Mouse (Mus musculus) cerebellum, postnatal 14 days (tissue): ENCODE data around the gene Foxs1.

Experiments
- DNase-seq, 2 experiments: peaks; one replicate each; pipeline ENCODE4 v3.0.0; 2021; ENCODE audit warnings: mixed read lengths in 2 of 2

Foxs1 gene

DNA sequence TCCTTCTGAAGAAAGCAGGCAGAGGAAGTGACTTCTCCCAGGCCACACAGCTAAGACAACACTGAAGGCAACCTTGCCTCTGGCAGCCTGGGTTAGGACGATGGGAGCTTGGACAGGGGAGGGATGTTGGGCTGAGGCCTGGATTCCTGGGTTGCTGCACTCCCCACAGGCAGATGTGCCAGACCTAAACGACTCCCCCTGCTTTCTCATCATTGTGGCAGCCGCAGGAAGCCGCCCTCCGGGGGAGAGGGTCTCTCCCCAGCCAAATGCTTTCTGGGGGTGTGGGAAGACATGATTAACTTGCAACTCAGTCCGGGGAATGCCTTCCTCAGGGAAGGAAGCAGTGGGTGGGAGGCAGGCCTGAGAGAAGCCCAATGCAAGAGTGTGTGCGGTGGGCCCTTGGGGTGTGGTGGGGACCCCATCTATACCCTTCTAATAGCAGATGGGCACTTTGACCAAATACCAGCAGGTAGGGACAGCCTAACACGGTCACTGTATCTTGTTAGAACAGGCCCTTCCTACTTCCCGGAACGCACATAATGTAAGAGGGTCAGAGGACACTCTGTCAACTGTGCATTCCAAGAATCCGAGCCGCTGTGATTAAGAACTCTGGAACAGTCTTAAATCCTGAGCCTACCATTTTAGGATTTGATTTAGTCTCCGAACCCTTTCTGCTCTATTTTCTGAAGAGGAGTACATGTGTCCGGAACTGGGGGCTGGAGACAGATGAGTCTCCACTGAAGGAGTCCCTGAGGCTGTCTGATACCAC, 4.6 kb downstream of the Foxs1 start:
- DNase-seq, result no peak

DNA sequence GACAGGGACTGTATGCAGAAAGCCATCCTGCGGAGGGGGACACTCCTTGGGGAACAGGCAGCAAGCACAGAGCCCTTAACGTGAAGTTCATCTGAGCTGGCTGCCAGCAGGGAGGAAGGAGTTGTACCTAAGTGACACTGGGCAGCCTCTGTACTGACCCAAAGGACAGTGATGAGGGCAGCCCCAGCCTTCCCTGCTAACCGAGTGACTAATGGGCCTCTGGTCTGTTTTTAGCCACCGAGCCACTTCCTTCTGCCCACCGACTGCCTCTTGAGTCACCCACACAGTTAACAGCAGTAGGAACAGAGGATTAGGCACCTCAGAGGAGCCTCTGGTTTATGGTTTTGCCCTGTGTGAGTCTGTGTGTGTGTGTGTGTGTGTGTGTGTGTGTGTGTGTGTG, 5.6 kb downstream of the Foxs1 start:
- no peak for DNase-seq

DNA sequence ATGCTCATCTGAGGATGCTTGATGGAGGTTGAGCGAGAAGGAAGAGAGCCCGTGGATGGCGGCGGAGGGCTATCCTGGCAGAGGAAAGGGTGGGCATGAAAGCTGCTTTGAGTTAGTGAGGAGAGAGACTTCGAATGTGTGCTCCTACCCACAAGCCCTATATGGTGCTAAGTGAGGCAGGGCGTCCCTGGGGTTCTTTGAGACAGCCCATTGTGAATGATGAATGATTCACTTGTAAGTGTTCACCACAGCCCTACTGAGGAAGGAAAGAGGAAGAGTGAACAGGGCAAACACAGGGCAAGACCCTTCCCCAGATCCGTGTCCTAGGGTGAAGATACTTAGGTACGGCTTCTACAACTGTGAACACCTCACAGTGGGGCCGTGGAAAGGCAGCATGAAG, 6.1 kb downstream of the Foxs1 start:
- DNase-seq, result no peak

DNA sequence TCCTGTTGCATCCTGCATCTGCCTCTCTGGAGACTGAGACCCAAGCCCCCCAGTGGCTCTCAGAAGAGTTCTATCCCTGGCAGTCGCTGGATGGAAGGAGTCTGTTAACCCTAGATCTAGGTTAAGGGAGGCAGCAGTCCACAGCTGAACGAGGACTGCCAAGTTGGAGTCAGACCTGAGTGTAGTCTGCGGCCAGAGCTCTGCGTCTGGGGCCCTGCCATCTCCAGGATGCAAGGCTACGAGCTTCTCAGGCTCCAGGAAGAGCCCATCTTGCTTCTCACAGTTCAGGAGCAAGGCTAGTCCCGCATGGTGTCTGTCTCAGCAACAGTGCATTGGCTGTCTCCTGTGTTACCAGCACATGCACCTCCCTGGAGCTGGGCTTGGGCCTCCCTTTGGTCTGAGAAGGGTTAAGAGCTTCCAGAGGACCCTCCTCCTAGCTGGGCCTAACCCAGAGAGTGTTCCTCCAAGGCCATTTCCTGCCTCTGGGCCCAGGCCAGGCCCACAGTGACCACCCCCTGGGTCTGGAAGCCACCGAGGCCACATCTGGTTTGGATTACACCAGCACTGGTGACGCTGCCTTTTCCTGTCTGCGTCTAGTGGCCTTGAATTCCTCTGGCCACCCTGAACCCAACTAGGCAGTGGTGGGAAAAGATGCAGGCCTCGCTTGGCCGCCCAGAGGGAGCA, 7.7 kb downstream of the Foxs1 start:
- DNase-seq, result no peak

DNA sequence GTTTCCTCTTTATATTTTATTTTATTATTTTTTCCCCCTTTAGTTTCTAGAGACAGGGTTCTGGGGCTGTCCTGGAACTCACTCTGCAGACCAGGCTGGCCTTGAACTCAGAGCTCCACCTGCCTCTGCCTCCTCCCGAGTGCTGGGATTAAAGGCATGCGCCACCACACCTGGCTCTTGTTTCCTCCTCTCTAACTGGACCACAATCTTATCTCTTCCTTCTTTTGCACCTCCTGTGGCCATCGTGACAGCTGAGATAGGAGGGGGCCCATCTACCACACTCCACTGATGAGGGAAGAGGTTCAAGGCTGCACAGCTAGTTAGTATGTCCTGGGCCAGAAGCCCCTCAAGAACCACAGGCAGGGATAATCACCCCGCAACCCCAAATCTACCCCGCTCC, 8.5 kb downstream of the Foxs1 start:
- no peak for DNase-seq

DNA sequence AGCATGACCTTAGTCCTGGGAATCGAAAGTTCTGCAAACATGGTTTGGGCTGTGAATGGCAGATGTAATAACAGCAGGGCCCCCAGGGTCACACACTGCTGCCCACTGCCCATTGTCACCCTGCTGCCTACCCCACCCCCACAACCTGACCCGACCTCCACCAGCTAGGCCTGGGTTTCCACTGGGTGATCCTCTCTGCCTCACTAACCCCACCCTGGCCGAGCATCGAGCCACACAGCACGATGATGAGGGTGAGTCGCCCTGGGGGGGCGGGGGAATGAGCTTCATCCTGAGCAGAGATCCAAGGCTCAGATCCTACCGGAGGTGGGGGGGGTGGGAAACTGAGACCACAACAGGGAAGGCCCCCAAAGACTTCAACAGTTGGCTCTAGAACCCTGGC, 8.9 kb downstream of the Foxs1 start:
- DNase-seq, result no peak

DNA sequence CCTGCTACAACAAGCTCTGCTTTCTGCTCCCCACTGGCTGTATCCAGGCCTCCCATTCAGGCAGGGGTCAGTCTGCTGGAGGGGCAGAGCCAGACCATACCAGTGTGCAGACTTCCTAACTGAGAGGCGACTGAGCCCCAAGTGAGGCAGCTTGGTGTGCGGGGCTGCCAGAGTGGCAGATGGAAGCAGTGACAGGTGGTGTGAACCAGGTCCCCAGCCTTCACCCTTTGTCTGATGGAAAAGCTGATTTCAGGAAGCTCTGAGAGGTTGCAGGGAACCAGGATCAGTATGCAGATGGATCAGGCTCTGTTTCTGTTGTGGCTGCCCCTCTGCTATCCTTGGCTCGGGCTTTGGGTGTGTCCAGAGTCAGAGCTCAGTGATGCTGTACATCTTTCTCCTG, 9.4 kb downstream of the Foxs1 start:
- DNase-seq, result peak; percentile 63 to 68

DNA sequence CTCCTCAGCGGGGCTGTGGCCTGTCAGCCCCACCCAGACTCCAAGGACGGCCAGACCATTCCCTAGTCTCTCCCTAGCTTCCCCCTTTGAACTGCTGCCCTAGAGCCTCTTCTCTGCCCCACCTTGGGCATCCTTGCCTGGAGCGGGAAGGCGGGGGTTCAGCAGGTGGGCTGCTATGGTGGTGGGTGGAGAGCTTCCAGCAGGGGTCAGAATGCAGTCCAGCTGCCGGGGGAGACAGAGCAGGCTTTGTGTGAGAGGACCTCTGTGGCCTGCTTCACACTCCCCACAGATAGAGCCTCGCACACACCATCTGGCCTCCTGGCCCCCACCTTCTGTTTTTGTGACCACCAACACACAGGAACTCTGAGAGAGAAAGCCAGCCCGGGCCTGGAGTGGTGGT, 10.6 kb downstream of the Foxs1 start:
- DNase-seq, result peak in 1 of 2 experiments; percentile 46

DNA sequence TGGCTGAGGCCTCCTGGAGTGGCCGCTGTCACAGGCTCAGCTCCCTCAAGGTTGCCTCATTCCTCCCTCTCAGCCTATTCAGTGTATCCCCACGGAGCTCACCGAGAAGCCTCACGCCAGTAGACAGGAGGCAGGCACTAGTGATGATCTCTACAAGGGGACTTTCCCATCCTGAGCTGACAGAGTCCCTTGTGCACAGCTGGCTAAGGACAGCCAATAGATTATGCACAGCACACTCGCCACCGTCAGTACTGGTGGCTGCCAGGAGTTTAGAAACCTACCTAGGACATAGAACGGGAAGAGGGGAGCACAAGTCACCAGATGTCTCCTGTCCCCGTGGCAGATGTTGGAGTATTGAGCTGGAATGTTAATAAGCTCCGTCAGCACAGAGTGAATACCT, 15.3 kb downstream of the Foxs1 start:
- DNase-seq, result no peak

DNA sequence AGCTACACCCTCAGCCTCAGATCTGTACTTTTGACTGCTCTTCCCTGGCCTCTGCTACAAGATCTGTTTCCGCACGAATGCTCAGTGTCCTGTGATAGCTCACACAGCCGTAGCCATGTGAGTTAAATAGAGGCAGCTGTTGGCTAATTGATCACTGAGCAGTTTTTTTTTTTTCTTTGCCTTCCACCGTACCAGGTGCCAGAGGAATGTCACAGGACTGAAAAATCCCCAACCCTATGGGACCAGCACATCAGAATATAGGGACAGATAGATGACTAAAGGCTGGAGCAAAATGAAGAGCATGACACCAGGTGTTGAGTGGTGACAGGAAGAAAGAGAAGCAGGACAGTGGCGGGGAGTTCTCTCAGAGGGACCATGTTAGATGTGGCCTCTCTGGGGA, 16.9 kb downstream of the Foxs1 start:
- no peak for DNase-seq

DNA sequence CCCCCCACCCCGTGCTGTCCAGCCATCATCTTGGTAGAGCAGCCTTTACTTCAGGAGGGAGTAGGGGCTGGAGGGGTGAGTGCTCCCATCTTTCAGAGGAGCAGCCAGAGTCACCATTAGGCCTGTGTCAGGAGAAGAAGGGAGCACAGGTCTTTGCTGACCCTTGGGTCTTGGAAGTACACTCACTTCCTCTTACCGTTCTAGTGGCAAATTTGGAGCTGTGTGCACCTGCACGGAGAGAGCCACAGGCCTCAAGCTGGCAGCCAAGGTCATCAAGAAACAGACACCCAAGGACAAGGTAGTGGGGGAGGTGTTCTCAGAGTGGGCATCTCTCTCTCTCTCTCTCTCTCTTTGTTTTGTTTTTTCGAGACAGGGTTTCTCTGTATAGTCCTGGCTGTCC, 17.6 kb downstream of the Foxs1 start:
- DNase-seq, result no peak

DNA sequence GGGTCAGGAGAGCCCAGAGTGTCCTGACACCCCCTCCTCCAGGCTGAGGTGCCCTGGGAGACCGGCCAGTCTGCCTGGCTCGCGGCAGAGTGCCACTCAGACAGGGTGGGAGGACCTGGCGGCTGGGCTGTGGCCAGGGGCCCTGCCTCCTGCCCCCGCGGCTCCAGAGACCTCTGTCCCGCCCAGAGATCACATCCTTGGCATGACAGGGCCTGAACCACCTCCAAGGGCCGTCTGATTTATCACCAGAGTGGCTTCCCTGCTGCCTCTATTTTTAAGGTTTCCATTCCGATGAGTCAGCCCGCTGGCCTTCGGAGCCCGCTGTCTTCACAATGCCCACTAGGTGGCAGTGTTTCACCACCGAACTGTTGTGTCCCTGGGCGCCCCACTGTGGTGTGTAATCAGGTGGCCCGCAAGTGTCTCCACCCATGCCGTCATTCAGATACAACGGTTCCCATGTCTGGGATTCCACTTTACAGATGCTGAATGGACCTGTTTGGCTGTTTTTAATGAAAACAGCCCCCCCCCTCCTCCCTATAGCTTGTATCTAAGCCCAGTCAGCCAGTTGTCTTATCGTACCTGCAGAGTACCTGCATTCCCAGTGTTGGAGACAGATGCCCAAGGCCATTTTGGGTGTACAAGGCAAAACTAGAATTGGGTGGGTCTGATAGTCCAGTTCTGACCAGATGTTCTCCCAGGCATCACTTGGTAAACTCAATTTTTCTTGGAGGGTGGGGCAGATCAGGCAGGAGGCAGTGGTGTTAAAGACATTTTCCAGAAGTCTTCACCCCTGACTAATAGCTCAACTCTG, 18.5 kb downstream of the Foxs1 start:
- DNase-seq, result peak; percentile 96 to 97

DNA sequence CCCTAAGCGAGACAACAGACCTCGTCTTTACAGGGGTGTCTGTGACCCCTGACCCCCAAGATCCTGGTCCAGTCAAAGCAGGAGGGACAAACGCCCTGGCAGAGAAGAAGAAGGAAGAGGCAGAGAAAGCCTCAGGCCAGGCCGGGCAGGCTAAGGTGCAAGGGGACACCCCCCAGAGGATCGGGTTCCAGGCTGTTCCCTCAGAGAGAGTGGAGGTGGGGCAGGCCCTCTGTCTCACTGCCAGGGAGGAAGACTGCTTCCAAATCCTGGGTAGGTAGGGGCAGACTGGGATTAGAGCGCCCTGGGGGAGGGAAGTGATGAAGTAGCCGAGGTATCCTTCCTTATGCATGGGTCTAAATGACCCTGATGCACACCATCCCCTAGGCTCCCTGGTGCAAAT, 19.5 kb downstream of the Foxs1 start:
- no peak for DNase-seq

DNA sequence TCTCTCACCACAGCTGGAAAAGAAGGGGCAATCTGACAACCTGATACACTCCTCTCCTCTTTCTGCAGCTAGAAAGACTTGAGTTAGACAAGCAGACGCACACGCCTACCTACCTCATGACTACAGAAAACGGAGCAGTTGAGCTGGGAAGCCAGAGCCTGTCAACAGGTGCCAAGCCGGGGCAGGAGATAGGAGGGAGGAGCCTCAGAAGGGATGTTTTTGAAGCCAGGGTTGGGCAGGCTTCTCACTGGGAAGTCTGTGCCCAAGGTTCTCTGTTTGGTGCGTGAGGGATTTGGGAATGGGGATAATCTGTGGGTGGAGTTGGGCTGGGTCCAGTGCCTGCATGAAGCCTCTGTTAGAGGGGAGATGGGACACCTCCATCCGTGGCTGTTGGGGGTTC, 21.6 kb downstream of the Foxs1 start:
- peak; percentile 6 to 53 for DNase-seq

DNA sequence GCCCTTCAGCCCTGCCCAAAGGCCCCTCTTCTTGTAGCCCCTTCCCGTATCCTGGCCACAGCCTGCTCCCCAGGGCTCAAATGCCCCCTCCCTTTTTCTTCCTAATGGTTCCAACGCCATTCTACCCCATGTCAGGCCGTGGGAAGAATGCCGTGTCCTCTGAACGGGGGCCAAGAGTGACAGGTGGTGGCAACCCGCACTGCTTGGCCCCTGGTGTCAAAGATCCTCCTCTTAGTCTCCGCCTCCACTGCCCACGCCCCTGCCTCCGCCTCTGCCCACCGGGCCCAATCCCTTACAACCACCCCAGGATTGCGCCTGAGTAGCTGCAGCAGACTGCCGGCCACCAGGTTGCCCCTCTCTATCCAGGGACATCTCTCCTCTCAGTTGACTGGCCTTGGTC, 22.0 kb downstream of the Foxs1 start, which contains the start of gene Mylk2:
Gene Mylk2 (plus strand): TSS at position 322 of the 400 bp plus-strand sequence.
- DNase-seq, result peak; percentile 75 to 80

DNA sequence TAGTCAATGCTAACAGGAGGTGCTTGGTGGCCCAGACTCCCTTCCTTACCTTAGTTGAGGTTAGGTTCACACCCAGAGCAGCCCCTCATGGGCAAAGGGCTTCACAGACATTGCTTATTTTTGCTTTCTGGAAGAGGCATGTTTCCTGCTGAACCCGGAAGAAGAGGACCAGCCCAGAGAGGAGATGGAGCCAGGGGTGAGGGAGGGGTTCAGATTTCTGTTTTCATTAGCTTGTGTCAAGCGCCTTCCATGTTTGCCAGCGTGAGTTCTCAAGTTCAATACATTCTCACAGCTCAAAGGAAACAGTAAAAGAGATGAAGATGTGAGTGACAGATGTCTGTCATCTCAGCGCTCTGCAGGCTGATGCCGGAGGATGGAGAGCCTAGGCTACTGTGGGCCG, 23.2 kb downstream of the Foxs1 start:
- DNase-seq, result peak in 1 of 2 experiments; percentile 1

DNA sequence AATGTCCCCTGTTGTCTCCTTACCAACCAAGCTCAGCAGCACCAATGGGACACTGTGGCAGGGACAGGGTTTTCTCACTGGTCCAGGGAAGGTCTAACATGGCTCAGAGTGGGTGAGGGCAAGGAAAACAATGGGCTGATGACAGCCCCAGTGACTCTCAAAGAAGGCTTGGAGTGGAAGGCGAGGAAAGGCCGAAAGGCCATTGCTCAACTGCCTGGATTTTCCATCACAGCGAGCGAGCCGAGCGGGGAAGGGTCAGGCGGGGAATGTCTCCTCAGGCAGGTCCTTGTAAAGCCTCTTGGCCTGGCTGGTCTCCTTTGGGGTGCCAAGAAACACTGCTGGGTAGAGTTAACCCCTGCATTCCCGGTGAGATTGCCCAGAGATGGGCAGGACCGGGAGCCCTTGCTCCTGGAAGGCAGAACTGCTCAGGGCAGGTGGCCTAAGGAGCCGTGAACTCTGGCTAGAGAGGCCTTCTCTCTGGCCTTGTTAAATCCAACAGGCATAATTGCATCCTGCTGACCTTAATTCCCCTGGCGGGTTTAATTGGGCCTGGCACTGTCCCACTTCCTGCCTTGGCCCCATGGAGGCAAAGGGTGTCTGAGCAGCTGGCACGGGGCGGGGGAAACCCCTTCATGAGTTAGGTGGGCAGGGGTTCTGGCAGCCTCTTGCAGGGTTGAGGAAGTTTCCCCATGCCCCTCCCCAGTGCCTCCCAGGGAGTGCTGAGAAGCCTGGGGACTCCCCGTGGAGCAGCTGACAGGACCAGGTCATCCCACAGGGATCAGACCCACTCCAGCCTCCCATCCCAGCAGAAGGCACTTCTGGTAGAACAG, 25.7 kb downstream of the Foxs1 start:
- DNase-seq, result peak; percentile 22 to 41

DNA sequence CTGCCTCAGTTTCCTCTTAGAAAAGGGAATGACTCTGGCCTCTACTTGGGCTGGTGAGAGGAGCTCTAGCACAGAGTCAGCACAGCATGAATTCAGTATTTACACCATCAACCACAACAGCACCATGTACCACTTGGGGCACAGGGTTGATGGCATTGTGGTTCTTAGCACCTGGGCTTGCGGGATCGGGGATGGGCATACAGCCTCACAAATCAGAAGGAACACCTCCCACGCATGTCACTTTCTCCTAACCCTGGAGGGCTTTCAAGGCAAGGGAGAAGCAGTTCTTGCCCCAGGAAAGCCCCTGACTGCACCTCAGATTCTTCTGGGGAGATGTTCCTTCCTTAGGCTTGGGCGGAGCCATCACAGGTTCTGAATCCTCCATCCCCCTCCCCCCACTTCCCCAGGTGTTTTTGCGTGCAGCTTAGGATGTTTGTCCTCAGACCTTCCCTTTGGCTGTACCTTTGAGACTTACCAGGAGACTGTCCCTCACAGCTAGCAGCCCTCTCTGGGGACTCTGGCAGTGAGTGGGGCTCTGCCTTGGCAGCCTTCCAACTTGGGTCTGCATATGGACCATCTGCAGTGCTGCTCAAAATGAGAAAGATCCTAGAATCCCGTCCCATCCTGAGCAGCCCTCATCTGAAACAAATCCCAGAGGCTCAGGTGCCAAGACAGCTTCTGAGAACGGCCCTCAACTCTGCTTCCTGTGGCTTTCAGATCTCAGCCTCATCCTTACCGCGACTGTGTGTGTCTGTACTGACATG, 26.6 kb downstream of the Foxs1 start:
- DNase-seq, result peak in 1 of 2 experiments; percentile 40

DNA sequence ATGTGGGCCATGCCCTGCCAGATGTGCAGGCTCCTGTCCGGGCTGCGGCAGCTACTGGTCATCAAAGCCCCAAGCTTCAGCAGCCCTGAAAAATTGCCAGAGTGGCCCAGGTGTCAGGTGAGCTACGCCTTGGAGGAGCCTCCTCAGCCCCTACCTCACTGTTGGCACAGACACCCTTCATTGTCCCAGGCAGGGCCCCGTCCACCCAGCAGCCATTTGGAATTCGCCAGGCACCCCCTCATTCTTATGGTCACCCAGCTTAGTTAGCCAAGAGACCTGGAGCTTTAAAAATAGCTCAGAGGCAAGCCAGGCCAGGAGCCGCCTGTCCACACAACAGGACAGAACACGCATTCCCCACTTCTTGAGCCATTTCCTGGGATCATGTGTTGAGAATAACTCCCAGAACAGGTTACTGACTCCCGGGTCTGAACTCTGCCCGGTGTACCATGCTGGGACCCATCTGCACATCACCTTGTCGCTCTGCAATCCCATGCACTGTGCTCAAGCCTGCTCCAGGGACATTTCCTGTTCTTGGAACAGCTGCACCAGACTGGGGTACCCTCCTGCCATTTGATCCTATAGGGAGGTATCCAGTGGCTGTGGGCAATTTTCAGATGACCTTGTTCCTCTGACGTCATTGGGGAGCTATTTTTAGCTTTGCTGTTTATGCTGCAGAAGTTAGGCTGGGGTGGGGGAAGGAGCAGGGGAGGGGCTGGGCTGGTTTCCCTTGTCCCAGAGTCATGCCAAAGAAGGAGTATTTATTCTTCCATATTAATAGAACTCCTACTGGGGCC, 27.8 kb downstream of the Foxs1 start:
- no peak for DNase-seq

DNA sequence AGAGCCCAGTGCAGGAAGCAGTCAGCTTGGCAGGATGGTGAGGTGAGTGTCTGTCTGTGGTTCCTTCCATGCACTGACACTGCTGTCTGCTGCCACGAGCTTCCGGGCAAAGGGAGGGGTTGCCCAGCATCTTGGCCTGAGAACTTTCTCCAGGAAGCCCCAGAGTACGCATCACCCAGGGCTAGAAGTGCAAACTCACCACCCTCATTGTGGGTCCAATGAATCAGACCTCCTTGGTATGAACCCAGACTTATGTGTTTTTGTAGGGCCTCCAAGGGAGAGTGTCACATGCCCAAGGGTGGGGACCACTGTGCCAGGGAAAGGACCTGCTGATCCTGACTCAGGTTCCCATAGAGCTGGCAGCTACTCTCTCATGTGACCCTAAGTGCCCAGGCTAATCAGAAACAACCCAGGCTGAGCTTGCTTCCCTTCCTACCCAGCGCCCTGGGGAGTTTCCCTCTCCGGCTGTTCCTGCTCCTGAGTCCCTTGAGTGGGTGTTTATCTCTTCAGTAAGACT, 28.8 kb downstream of the Foxs1 start:
- no peak for DNase-seq

DNA sequence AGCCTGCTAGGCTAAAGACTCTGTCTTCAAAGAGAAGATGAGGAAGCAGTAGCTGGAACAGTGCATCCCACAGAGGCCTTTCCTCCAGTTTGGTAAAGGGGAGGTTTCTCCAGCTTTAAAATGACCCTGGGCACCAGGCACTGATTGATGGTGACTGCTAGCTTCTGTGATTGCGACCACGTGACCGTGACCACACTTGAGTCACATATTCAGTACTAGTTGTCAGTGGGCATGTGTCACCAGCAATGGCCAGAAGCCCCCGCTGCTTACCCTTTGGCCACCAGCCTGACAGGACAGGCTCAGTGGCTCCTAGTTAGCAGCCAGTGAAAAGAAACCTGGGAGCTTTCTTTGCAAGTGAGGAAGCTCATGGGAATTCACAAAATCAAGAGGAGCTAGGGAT, 29.4 kb downstream of the Foxs1 start:
- no peak for DNase-seq
